Mouse (Mus musculus): ENCODE measurements around the gene Mob3a. TPM values are rescaled to one million over a fixed set of nuclear protein-coding genes. Genes with fewer than 3 reads are reported as not detected.
"Not testable (repeated sequence)": the region's sequence is repeated elsewhere in the genome, so short reads cannot be mapped to it uniquely, and the experiment has no call there.

The Mob3a gene
- polyA plus RNA-seq, 1 experiment from 2014 or later = 52.7 TPM

DNA sequence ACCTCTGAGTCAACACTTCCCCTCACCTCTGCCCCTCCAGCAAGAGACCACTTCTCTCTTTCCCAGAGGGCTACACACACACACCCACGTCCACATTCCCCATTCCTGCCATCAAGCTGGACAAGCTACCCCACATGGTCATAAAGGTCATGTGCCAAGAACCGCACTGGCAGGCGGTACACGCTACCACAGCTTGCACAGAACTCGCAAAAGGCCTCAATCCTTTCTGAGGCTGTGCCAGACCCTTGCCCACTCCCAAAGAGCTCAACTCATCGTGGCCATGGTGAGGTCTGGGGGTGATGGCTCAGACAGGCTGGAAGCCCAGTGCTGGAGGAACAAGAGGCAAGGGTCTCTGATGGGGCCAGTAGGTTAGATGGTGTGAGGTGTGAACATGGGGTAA lies 46.9 kb downstream of the Mob3a start:
- Histone ChIP-seq H3K36me3 (ENCODE audit: control insufficient read depth, insufficient read depth, low read length) (no peaks in the 10 kb centered on the region), H3K9ac (ENCODE audit: low read length) (no peak overlapping the region; the same call in 1 of the 2 replicates), H3K27me3 (ENCODE audit: control insufficient read depth, insufficient read depth, low read length) (no peaks in the 10 kb centered on the region), H3K4me1 (ENCODE audit: control insufficient read depth, insufficient read depth, low read length) (peaks cover 15% of the 10 kb centered on the region), H3K9me3 (ENCODE audit: control insufficient read depth, low read length) (no peaks in the 10 kb centered on the region), H3K4me3 (ENCODE audit: low read depth, low read length) (peak overlapping the region; percentile 92; the same call in 1 of the 2 replicates), H3K27ac (ENCODE audit: low read depth, low read length) (no peak overlapping the region), H3K4me2 (peak overlapping the region; percentile 93)
- WGBS = 91% methylated on average over 6 of the region's 6 CpGs
- ATAC-seq (ENCODE audit: low FRiP score) (no peak), DNase-seq (ENCODE audit: low spot score, missing footprints) (no peak)

DNA sequence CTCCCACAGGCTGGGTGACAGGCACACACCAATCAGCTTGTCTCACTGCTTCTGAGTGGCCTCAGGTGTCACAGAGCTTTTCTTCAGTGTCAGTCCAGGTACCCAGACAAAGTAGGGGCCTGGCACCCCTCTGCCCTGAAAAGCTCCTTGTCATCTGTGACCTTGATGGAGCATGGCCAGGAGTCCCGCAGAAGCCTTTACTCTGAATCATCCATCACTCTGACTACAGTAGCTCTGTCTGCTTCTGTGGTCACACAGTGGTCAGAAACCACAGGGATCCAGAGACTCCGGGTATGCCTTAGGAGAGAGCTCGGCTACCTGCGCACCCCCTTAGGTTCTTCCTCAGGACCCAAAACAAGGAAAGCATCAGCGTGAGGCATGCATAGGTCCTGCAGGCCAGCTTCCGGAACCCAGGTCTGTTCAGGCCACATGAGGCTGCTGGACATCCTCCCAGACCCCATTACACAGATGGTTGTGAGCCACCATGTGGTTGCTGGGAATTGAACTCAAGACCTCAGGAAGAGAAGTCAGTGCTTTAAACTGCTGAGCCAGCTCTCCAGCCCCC lies 48.5 kb downstream of the Mob3a start:
- Histone ChIP-seq H3K4me2 (no peak overlapping the region), H3K4me3 (ENCODE audit: low read depth, low read length) (no peak overlapping the region), H3K36me3 (ENCODE audit: control insufficient read depth, insufficient read depth, low read length) (no peaks in the 10 kb centered on the region), H3K9ac (ENCODE audit: low read length) (no peak overlapping the region), H3K4me1 (ENCODE audit: control insufficient read depth, insufficient read depth, low read length) (peaks cover 15% of the 10 kb centered on the region), H3K9me3 (ENCODE audit: control insufficient read depth, low read length) (no peaks in the 10 kb centered on the region), H3K27me3 (ENCODE audit: control insufficient read depth, insufficient read depth, low read length) (no peaks in the 10 kb centered on the region), H3K27ac (ENCODE audit: low read depth, low read length) (no peak overlapping the region)
- no peak for DNase-seq (ENCODE audit: low spot score, missing footprints)
- WGBS = 94% methylated on average over 6 of the region's 6 CpGs
- ATAC-seq (ENCODE audit: low FRiP score) = no peak

DNA sequence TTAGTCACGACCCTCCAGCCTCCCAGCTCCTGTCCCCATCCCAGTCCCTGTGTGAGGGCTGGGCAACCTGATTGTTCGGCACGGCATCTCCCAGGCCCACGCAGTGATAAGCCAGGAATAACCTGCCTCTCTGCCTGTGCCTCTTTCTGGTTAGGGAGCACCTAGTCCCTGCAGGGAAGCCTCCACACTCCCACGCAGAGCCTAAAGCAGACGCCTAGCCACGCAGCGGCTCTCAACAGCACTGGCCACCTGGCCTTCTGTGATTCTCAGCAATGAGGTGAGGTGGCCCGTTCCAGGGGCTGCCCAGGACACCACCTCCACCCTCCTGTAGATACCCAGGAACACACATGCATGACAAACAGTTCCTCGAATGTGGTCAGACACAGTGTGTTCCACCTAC lies 51.4 kb downstream of the Mob3a start:
- DNase-seq (ENCODE audit: low spot score, missing footprints) (no peak), ATAC-seq (ENCODE audit: low FRiP score) (no peak)
- H3K36me3 ChIP-seq (ENCODE audit: control insufficient read depth, insufficient read depth, low read length) = peaks cover 2% of the 10 kb centered on the region; the same call in 1 of the 2 replicates
- H3K4me2 ChIP-seq = no peak overlapping the region
- no peak overlapping the region for H3K4me3 ChIP-seq (ENCODE audit: low read depth, low read length)
- H3K9me3 ChIP-seq (ENCODE audit: control insufficient read depth, low read length) = no peaks in the 10 kb centered on the region
- H3K4me1 ChIP-seq (ENCODE audit: control insufficient read depth, insufficient read depth, low read length) = peaks cover 7% of the 10 kb centered on the region
- 90% methylated on average over 10 of the region's 10 CpGs for WGBS
- no peak overlapping the region for H3K9ac ChIP-seq (ENCODE audit: low read length)
- H3K27me3 ChIP-seq (ENCODE audit: control insufficient read depth, insufficient read depth, low read length) = no peaks in the 10 kb centered on the region
- no peak overlapping the region for H3K27ac ChIP-seq (ENCODE audit: low read depth, low read length)

DNA sequence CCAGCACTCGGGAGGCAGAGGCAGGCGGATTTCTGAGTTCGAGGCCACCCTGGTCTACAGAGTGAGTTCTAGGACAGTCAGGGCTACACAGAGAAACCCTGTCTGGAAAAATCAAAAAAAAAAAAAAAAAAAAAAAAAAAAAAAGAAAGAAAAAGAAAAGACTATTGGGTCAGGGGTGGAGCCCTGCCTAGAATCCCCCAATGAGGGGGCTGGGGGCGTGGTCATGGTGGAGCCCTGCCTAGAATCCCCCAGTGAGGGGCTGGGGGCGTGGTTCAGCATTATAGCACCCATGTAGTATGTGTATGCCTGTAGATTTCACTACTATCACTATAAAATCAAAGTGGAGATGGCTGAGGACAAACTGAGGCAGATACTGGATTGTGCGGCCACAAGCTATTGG lies 51.9 kb downstream of the Mob3a start:
- H3K4me1 ChIP-seq (ENCODE audit: control insufficient read depth, insufficient read depth, low read length); H3K27ac ChIP-seq (ENCODE audit: low read depth, low read length); H3K4me3 ChIP-seq (ENCODE audit: low read depth, low read length); ATAC-seq (ENCODE audit: low FRiP score); H3K4me2 ChIP-seq; H3K27me3 ChIP-seq (ENCODE audit: control insufficient read depth, insufficient read depth, low read length); H3K9ac ChIP-seq (ENCODE audit: low read length); H3K36me3 ChIP-seq (ENCODE audit: control insufficient read depth, insufficient read depth, low read length); H3K9me3 ChIP-seq (ENCODE audit: control insufficient read depth, low read length); DNase-seq (ENCODE audit: low spot score, missing footprints): not testable (repeated sequence)
- WGBS = 92% methylated on average over 6 of the region's 6 CpGs

DNA sequence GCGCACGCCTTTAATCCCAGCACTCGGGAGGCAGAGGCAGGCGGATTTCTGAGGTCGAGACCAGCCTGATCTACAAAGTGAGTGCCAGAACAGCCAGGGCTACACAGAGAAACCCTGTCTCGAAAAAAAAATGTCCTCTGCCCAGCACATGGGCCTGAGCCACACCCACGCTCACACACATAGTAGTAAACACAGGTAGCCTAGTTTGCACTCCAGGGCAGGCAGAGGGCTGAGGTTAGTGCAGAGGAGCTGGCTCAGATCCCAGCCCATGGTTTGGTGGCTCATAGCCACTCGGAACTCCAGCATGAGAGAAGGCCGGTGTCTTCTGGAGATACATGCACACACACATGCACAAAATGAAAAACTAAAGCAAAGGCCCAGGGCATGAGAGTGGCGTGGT lies 54.8 kb downstream of the Mob3a start:
- no peak for ATAC-seq (ENCODE audit: low FRiP score)
- no peak overlapping the region for H3K4me3 ChIP-seq (ENCODE audit: low read depth, low read length)
- no peak overlapping the region for H3K27ac ChIP-seq (ENCODE audit: low read depth, low read length)
- H3K9me3 ChIP-seq (ENCODE audit: control insufficient read depth, low read length) = no peaks in the 10 kb centered on the region
- no peak overlapping the region for H3K4me2 ChIP-seq
- no peak overlapping the region for H3K9ac ChIP-seq (ENCODE audit: low read length)
- H3K4me1 ChIP-seq (ENCODE audit: control insufficient read depth, insufficient read depth, low read length) = no peaks in the 10 kb centered on the region
- no peak for DNase-seq (ENCODE audit: low spot score, missing footprints)
- 94% methylated on average over 10 of the region's 10 CpGs for WGBS
- H3K27me3 ChIP-seq (ENCODE audit: control insufficient read depth, insufficient read depth, low read length) = no peaks in the 10 kb centered on the region
- H3K36me3 ChIP-seq (ENCODE audit: control insufficient read depth, insufficient read depth, low read length) = peaks cover 19% of the 10 kb centered on the region

DNA sequence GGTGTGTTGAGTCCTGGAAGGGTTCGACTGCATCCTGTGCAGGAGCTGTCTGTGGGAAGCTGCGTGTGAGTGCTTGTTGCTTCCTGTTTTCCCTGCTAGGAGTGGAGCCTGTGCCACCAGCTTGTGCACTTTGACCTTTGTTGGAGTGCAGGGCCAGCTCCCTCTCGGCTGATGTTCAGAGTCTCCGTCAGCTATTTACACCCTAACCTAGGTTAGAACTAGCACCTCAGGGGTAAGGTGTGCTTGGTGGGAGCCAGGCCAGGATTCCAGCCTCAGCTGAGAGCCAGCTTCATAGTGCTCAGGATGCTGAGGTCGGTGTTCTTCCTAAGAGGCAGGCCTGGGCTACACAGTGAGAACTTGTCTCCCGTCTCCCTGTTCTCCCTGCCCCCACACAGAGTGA lies 66.4 kb downstream of the Mob3a start:
- Histone ChIP-seq H3K27me3 (ENCODE audit: control insufficient read depth, insufficient read depth, low read length) (no peaks in the 10 kb centered on the region), H3K4me1 (ENCODE audit: control insufficient read depth, insufficient read depth, low read length) (no peaks in the 10 kb centered on the region), H3K9ac (ENCODE audit: low read length) (no peak overlapping the region), H3K36me3 (ENCODE audit: control insufficient read depth, insufficient read depth, low read length) (peaks cover 33% of the 10 kb centered on the region), H3K4me2 (no peak overlapping the region), H3K27ac (ENCODE audit: low read depth, low read length) (no peak overlapping the region), H3K9me3 (ENCODE audit: control insufficient read depth, low read length) (no peaks in the 10 kb centered on the region), H3K4me3 (ENCODE audit: low read depth, low read length) (no peak overlapping the region)
- 87% methylated on average over 6 of the region's 6 CpGs for WGBS
- DNase-seq (ENCODE audit: low spot score, missing footprints) = no peak
- no peak for ATAC-seq (ENCODE audit: low FRiP score)

Other genes with a start within 250 kb of the Mob3a start
- gene Onecut3, start 207.1 kb downstream of the Mob3a start, polyA plus RNA-seq (2014; fragmentation: Nextera tagmentation; extraction: Ambion mirVana) = 2.7 and 2.8 TPM in 2 replicates
- 0.81 and 1.2 TPM in 2 replicates for gene Atp8b3, start 162.9 kb downstream of the Mob3a start, polyA plus RNA-seq (2014; fragmentation: Nextera tagmentation; extraction: Ambion mirVana)
- gene Rexo1, start 140.4 kb downstream of the Mob3a start, polyA plus RNA-seq (2014; fragmentation: Nextera tagmentation; extraction: Ambion mirVana) = 21.6 and 23.5 TPM in 2 replicates
- gene Klf16, start 124.7 kb downstream of the Mob3a start, polyA plus RNA-seq (2014; fragmentation: Nextera tagmentation; extraction: Ambion mirVana) = 3.1 and 3.2 TPM in 2 replicates
- gene Abhd17a, start 111.6 kb downstream of the Mob3a start, polyA plus RNA-seq (2014; fragmentation: Nextera tagmentation; extraction: Ambion mirVana) = 90.8 and 109 TPM in 2 replicates
- gene Scamp4, start 99.1 kb downstream of the Mob3a start, polyA plus RNA-seq (2014; fragmentation: Nextera tagmentation; extraction: Ambion mirVana) = 60.2 and 62.3 TPM in 2 replicates
- gene Adat3, start 99.1 kb downstream of the Mob3a start, polyA plus RNA-seq (2014; fragmentation: Nextera tagmentation; extraction: Ambion mirVana) = 5.4 and 6.9 TPM in 2 replicates
- 1.9 and 2.2 TPM in 2 replicates for gene Gm49322, start 96.0 kb downstream of the Mob3a start, polyA plus RNA-seq (2014; fragmentation: Nextera tagmentation; extraction: Ambion mirVana)
- 73.6 and 86.9 TPM in 2 replicates for gene Csnk1g2, start 79.1 kb downstream of the Mob3a start, polyA plus RNA-seq (2014; fragmentation: Nextera tagmentation; extraction: Ambion mirVana)
- 43.8 and 51.7 TPM in 2 replicates for gene Btbd2, start 44.9 kb downstream of the Mob3a start, polyA plus RNA-seq (2014; fragmentation: Nextera tagmentation; extraction: Ambion mirVana)
- gene Mknk2, start 23.9 kb downstream of the Mob3a start, polyA plus RNA-seq (2014; fragmentation: Nextera tagmentation; extraction: Ambion mirVana) = 42.0 and 49.4 TPM in 2 replicates
- 6.7 and 6.9 TPM in 2 replicates for gene Izumo4, start 207 bp upstream of the Mob3a start, polyA plus RNA-seq (2014; fragmentation: Nextera tagmentation; extraction: Ambion mirVana)
- gene Ap3d1, start 40.3 kb upstream of the Mob3a start, polyA plus RNA-seq (2014; fragmentation: Nextera tagmentation; extraction: Ambion mirVana) = 63.2 and 68.4 TPM in 2 replicates
- gene Dot1l, start 53.2 kb upstream of the Mob3a start, polyA plus RNA-seq (2014; fragmentation: Nextera tagmentation; extraction: Ambion mirVana) = 15.4 and 18.8 TPM in 2 replicates
- gene Sf3a2, start 96.2 kb upstream of the Mob3a start, polyA plus RNA-seq (2014; fragmentation: Nextera tagmentation; extraction: Ambion mirVana) = 92.2 and 104 TPM in 2 replicates
- gene Plekhj1, start 96.6 kb upstream of the Mob3a start, polyA plus RNA-seq (2014; fragmentation: Nextera tagmentation; extraction: Ambion mirVana) = 138 and 151 TPM in 2 replicates
- not detected in 2 replicates for gene Amh, start 103.3 kb upstream of the Mob3a start, polyA plus RNA-seq (2014; fragmentation: Nextera tagmentation; extraction: Ambion mirVana)
- gene Jsrp1, start 111.5 kb upstream of the Mob3a start, polyA plus RNA-seq (2014; fragmentation: Nextera tagmentation; extraction: Ambion mirVana) = 0.38 and 0.80 TPM in 2 replicates
- 1,723 and 1,824 TPM in 2 replicates for gene Oaz1, start 124.7 kb upstream of the Mob3a start, polyA plus RNA-seq (2014; fragmentation: Nextera tagmentation; extraction: Ambion mirVana)
- gene Lingo3, start 142.1 kb upstream of the Mob3a start, polyA plus RNA-seq (2014; fragmentation: Nextera tagmentation; extraction: Ambion mirVana) = 0.23 and 0.55 TPM in 2 replicates
- 248 and 290 TPM in 2 replicates for gene Lsm7, start 153.2 kb upstream of the Mob3a start, polyA plus RNA-seq (2014; fragmentation: Nextera tagmentation; extraction: Ambion mirVana)
- 19.7 and 24.0 TPM in 2 replicates for gene Sppl2b, start 153.3 kb upstream of the Mob3a start, polyA plus RNA-seq (2014; fragmentation: Nextera tagmentation; extraction: Ambion mirVana)
- gene Tmprss9, start 169.9 kb upstream of the Mob3a start, polyA plus RNA-seq (2014; fragmentation: Nextera tagmentation; extraction: Ambion mirVana) = not detected in 2 replicates
- 321 and 347 TPM in 2 replicates for gene Timm13, start 199.0 kb upstream of the Mob3a start, polyA plus RNA-seq (2014; fragmentation: Nextera tagmentation; extraction: Ambion mirVana)
- gene Lmnb2, start 216.3 kb upstream of the Mob3a start, polyA plus RNA-seq (2014; fragmentation: Nextera tagmentation; extraction: Ambion mirVana) = 19.4 and 19.7 TPM in 2 replicates
- 10.1 and 11.3 TPM in 2 replicates for gene Gadd45b, start 228.1 kb upstream of the Mob3a start, polyA plus RNA-seq (2014; fragmentation: Nextera tagmentation; extraction: Ambion mirVana)

All from midbrain, embryonic 11.5 days (tissue).